Mouse (Mus musculus): ENCODE measurements around the gene Clhc1.

GRCm38 (mm10) chr11:29548504-29549424 is 1.0 kb downstream of the Clhc1 start:
- TF ChIP-seq POLR2A (IDR thresholded peaks at IDR 0.05; ENCODE audit: low read depth, low read length): no peak
- no peak for TF ChIP-seq CTCF (IDR thresholded peaks at IDR 0.05; ENCODE audit: borderline replicate concordance, insufficient read depth, low read length)
